Mouse (Mus musculus) embryonic facial prominence, embryonic 10.5 days (tissue): ENCODE results near the gene 1500011B03Rik. TPM values are rescaled to one million over a fixed set of nuclear protein-coding genes. Genes with fewer than 3 reads are reported as not detected.

Source experiments
- DNase-seq: peaks from one replicate; pipeline ENCODE4 v3.0.0-alpha.2; 2017; ENCODE audit warnings: low spot score
- H3K27ac ChIP-seq: fragments of 300-500 bp; sonication (generic); replicated peaks from 2 replicates; pipeline ENCODE4 v1.5.1; 2016; ENCODE audit warnings: mild to moderate bottlenecking
- H3K27me3 ChIP-seq: fragments of 300-500 bp; sonication (generic); replicated peaks from 2 replicates; pipeline ENCODE4 v1.6.1; 2016; ENCODE audit warnings: low read depth, mild to moderate bottlenecking; ENCODE audit not compliant: poor library complexity, severe bottlenecking
- H3K36me3 ChIP-seq: fragments of 300-500 bp; sonication (generic); replicated peaks from 2 replicates; pipeline ENCODE4 v1.6.1; 2016; ENCODE audit warnings: mild to moderate bottlenecking, moderate library complexity
- H3K4me1 ChIP-seq: fragments of 300-500 bp; sonication (generic); 2 replicates; pipeline ENCODE4 v1.6.1; 2016
- H3K4me3 ChIP-seq: fragments of 300-500 bp; sonication (generic); 2 replicates; pipeline ENCODE4 v1.5.1; 2016; ENCODE audit warnings: mild to moderate bottlenecking, moderate library complexity
- H3K9me3 ChIP-seq: fragments of 300-500 bp; sonication (generic); 2 replicates; pipeline ENCODE4 v1.6.1; 2016; ENCODE audit warnings: mild to moderate bottlenecking
- WGBS: fragments of 180-500 bp; shearing (Covaris S2); methylation state at CpG from one replicate; pipeline ENCODE4 v1.1.7; 2016; 5-methylcytosine and 5-hydroxymethylcytosine counted together
- polyA plus RNA-seq: library from polyadenylated mRNA; unstranded; fragments of >200 nt; fragmentation: Nextera tagmentation; extraction: Ambion mirVana; gene quantifications from 2 replicates; pipeline ENCODE4 v1.2.1, GENCODE M21; 2016

1500011B03Rik gene
- polyA plus RNA-seq, 1 experiment from 2014 or later = 108 TPM

DNA sequence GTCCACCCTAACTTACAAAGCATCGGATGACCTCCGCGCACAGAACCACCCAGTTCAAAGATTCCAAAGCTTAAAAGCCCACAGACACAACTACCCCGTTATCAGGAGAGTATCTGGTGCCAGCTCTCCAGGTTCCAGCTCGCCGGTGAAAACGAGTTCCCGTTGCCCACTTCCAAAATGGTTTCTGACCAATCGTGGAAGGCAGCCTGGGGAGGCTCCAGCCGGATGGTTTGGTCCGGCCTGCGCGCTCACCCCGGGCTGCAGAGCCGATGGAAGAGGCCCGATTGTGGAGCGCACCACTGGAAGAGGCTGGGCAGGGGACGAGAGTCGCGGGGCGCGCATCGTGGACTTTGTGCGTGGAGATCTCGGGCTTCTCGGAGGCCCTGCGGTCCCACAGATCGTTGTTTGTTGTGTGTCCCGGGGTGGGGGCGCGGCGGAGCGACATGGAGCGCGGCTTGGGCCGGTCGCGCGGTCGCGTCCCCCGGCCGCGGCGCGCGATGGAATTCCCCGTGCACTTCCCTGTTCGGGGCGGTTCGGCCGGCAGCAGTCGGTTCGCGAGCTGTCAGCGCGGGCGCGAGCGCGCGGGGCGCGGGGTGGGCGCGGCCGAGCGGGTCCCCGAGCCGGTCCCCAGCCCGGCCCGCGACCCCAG lies 48.7 kb downstream of the 1500011B03Rik start, which contains the start of gene Ankrd13a:
Gene Ankrd13a, plus strand, starts transcription at position 275 of the 649 bp plus-strand sequence.
- H3K9me3 ChIP-seq = no peaks in the 10 kb centered on the region
- peaks cover 47% of the 10 kb centered on the region for H3K4me1 ChIP-seq
- peak within 1 kb of the TSS; percentile 99 for H3K27ac ChIP-seq
- under 1% methylated on average over 73 of the region's 73 CpGs for WGBS
- H3K4me3 ChIP-seq = peak within 1 kb of the TSS; percentile 82
- H3K27me3 ChIP-seq = no peaks in the 10 kb centered on the region
- peak; percentile 93 for DNase-seq
- H3K36me3 ChIP-seq = 0 out of 2 replicates have a peak, but pooled peaks cover 3% of the 10 kb centered on the region

DNA sequence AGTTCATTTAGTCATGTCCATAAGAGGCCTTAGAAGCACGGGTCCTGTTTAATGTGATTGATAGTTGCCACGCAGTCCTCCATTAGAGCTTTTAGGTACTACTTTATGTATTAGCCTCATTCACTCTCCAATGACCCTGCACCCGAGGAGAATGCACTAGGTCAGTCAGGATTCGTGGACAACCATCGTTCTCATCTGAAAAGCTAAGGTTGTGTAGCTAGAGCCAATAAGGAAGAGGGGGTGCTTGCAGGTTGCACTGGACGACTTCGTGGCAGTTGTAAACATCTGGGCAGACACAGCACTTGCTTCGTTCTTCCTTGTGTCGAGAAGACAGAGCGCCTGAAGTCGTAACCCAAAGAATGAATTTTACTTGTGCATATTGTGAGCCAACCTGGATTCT lies 49.5 kb downstream of the 1500011B03Rik start:
- Histone ChIP-seq H3K9me3 (no peaks in the 10 kb centered on the region), H3K4me1 (peaks cover 43% of the 10 kb centered on the region), H3K27me3 (no peaks in the 10 kb centered on the region), H3K36me3 (0 out of 2 replicates have a peak, but pooled peaks cover 3% of the 10 kb centered on the region), H3K27ac (peak overlapping the region; percentile 99), H3K4me3 (peak overlapping the region; percentile 82)
- peak; percentile 34 for DNase-seq
- 4% methylated on average over 11 of the region's 11 CpGs for WGBS

GRCm38 (mm10) chr5:114773211-114773710 lies 50.0 kb downstream of the 1500011B03Rik start:
- Histone ChIP-seq H3K27ac (peak overlapping the region; percentile 99), H3K4me3 (peak overlapping the region; percentile 82), H3K9me3 (no peaks in the 10 kb centered on the region), H3K4me1 (peaks cover 37% of the 10 kb centered on the region), H3K27me3 (no peaks in the 10 kb centered on the region), H3K36me3 (0 out of 2 replicates have a peak, but pooled peaks cover 3% of the 10 kb centered on the region)
- WGBS = under 1% methylated on average over 50 of the region's 52 CpGs
- peak; percentile 97 for DNase-seq

GRCm38 (mm10) chr5:114772456-114773203 lies 50.6 kb downstream of the 1500011B03Rik start:
- Histone ChIP-seq H3K27me3 (no peaks in the 10 kb centered on the region), H3K27ac (peak overlapping the region; percentile 99), H3K36me3 (0 out of 2 replicates have a peak, but pooled peaks cover 3% of the 10 kb centered on the region), H3K9me3 (no peaks in the 10 kb centered on the region), H3K4me1 (peaks cover 37% of the 10 kb centered on the region), H3K4me3 (peak overlapping the region; percentile 82)
- WGBS = 1% methylated on average over 57 of the region's 57 CpGs
- DNase-seq = peak; percentile 69

- peak overlapping the region; percentile 82 for H3K4me3 ChIP-seq
- 78% methylated on average over 8 of the region's 8 CpGs for whole genome bisulfite sequencing
These were observed 51.5 kb downstream of the 1500011B03Rik start for GRCm38 (mm10) chr5:114771796-114772195.

DNA sequence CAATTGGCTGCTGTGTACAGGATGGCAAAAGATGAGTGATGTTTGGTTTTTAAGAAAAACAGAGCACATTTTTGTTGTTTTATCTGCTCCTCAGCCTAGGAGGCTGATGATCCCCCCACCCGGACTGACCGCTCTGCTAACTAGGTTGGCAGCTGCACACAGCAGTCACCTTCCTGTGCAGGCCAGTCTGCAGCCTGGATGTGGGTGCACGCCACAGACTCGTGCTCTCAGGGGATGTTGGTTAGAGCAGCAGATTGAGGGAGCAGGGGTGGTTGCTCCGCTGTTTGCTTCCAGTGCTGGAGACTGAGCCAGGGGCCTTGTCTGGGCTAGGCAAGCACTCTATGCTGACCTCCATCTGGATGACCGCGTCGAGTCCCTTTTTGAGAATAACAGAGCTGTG lies 53.5 kb downstream of the 1500011B03Rik start:
- DNase-seq = no peak

More at GRCm38 (mm10) chr5:114771796-114772195, 51.5 kb downstream of the 1500011B03Rik start:
- Histone ChIP-seq H3K4me1 (peaks cover 37% of the 10 kb centered on the region), H3K9me3 (no peaks in the 10 kb centered on the region), H3K27ac (no peak overlapping the region), H3K27me3 (no peaks in the 10 kb centered on the region), H3K36me3 (0 out of 2 replicates have a peak, but pooled peaks cover 3% of the 10 kb centered on the region)
- DNase-seq = no peak

GRCm38 (mm10) chr5:114767185-114767584 lies 56.1 kb downstream of the 1500011B03Rik start:
- WGBS = 93% methylated on average over 7 of the region's 7 CpGs
- Histone ChIP-seq H3K9me3 (no peaks in the 10 kb centered on the region), H3K4me1 (peaks cover 11% of the 10 kb centered on the region), H3K4me3 (no peak overlapping the region), H3K27ac (no peak overlapping the region), H3K27me3 (no peaks in the 10 kb centered on the region), H3K36me3 (peaks cover 47% of the 10 kb centered on the region)
- DNase-seq = no peak

More for the DNA sequence above, 53.5 kb downstream of the 1500011B03Rik start:
- H3K27me3 ChIP-seq = no peaks in the 10 kb centered on the region
- H3K36me3 ChIP-seq = peaks cover 21% of the 10 kb centered on the region
- WGBS = 92% methylated on average over 8 of the region's 8 CpGs
- no peak overlapping the region for H3K4me3 ChIP-seq
- no peaks in the 10 kb centered on the region for H3K9me3 ChIP-seq
- no peak overlapping the region for H3K27ac ChIP-seq
- H3K4me1 ChIP-seq = peaks cover 25% of the 10 kb centered on the region

- Histone ChIP-seq H3K36me3 (peaks cover 52% of the 10 kb centered on the region), H3K4me1 (peaks cover 6% of the 10 kb centered on the region), H3K9me3 (no peaks in the 10 kb centered on the region), H3K4me3 (no peak overlapping the region), H3K27ac (no peak overlapping the region), H3K27me3 (no peaks in the 10 kb centered on the region)
- no peak for DNase-seq
- WGBS = 94% methylated on average over 8 of the region's 8 CpGs
These were observed 56.6 kb downstream of the 1500011B03Rik start for GRCm38 (mm10) chr5:114766686-114767085.

GRCm38 (mm10) chr5:114764812-114765735 lies 58.2 kb downstream of the 1500011B03Rik start:
- Histone ChIP-seq H3K4me1 (peaks cover 3% of the 10 kb centered on the region; the same call in 1 of the 2 replicates), H3K4me3 (no peak overlapping the region), H3K36me3 (peaks cover 68% of the 10 kb centered on the region), H3K9me3 (no peaks in the 10 kb centered on the region), H3K27me3 (no peaks in the 10 kb centered on the region), H3K27ac (no peak overlapping the region)
- DNase-seq = no peak
- WGBS = 91% methylated on average over 18 of the region's 18 CpGs

DNA sequence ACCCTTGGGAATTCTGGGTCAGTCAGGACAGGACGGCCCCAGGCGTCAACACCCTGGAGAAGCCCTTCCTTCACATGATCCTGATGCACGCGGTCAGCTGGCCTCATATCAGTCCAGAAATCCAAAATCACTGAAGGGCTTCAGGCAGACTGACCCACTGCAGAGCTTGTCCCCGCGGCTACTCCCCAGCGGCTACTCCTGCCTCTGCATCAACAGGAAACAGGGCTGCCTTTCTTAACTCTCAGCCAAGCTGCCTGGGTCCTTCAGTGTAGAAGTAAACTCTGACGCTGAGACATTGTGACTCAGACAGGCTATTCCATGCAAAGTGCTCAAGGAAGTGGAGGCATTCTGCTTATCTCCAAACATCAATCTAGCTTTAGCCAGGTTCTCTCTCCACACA lies 61.3 kb downstream of the 1500011B03Rik start:
- Histone ChIP-seq H3K9me3 (no peaks in the 10 kb centered on the region), H3K27ac (no peak overlapping the region), H3K4me1 (no peaks in the 10 kb centered on the region), H3K4me3 (no peak overlapping the region), H3K36me3 (peaks cover 91% of the 10 kb centered on the region), H3K27me3 (no peaks in the 10 kb centered on the region)
- no peak for DNase-seq
- WGBS = 88% methylated on average over 8 of the region's 8 CpGs

DNA sequence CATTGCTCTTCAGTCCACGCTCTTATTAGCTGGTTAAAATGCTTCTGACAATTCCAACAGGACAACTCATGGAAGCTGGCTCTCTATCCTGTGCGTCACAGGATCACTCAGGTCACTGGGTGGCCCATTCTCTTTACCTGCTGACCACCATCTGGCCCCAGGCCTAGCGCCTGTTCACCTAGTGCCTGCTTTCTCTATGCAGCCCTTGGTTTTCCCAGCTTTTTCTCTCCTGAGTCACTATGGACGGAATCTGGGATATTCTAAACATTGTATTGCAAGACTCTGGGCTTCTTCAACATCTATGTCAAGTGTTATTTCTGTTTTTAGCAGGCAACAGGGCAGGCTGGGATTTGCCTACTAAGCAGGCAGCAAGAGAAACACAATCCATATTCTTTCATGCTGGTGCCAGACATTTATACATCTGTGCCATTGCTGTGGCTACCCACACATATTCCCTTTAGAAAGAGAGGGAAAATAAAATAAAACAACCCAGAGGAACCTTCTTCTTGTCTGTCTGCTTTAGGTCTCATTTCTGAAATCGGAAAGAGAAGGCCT lies 63.7 kb downstream of the 1500011B03Rik start:
- Histone ChIP-seq H3K27ac (no peak overlapping the region), H3K36me3 (peaks cover 93% of the 10 kb centered on the region), H3K27me3 (no peaks in the 10 kb centered on the region), H3K4me1 (no peaks in the 10 kb centered on the region), H3K4me3 (no peak overlapping the region), H3K9me3 (no peaks in the 10 kb centered on the region)
- DNase-seq = no peak
- 89% methylated on average over 5 of the region's 5 CpGs for WGBS
